Mouse (Mus musculus) gastrocnemius, postnatal 25 days (tissue): ENCODE data around the gene Arap2. TPM values are rescaled to one million over a fixed set of nuclear protein-coding genes. Genes with fewer than 3 reads are reported as not detected.

ENCODE experiments used
- DNase-seq: peaks from one replicate; pipeline ENCODE4 v3.0.0; 2022
- total RNA-seq, 2 experiments: library from RNA; stranded (reverse); gene quantifications; 1 replicate in 1 of 2; 2 replicates in 1 of 2; pipeline ENCODE4 v1.2.3; 2021

The Arap2 gene
- total RNA-seq, 2 experiments from 2014 or later = 0.91 to 1.00 TPM

GRCm38 (mm10) chr5:62622848-62623479 is 143.0 kb downstream of the Arap2 start:
- no peak for DNase-seq

- no peak for DNase-seq
Observed at GRCm38 (mm10) chr5:62618286-62618685, 147.7 kb downstream of the Arap2 start.

- DNase-seq = no peak
Observed at GRCm38 (mm10) chr5:62611990-62612389, 154.0 kb downstream of the Arap2 start.

- no peak for DNase-seq
Observed at GRCm38 (mm10) chr5:62587348-62587747, 178.6 kb downstream of the Arap2 start.

- no peak for DNase-seq
Observed at GRCm38 (mm10) chr5:62582643-62583042, 183.3 kb downstream of the Arap2 start.

GRCm38 (mm10) chr5:62581699-62582098 is 184.3 kb downstream of the Arap2 start:
- DNase-seq = no peak

- DNase-seq = no peak
Observed at GRCm38 (mm10) chr5:62574336-62574844, 191.6 kb downstream of the Arap2 start.

Other genes starting within 250 kb of the Arap2 start
- not detected for gene Dthd1, start 47.7 kb upstream of the Arap2 start, total RNA-seq